Mouse (Mus musculus) A20 (cell line): ENCODE data around the gene Defb45.
A peak's percentile ranks its signal among the peaks of the same experiment; 100 is the strongest.

Source experiments
- DNase-seq: peaks from one replicate; pipeline ENCODE4 v3.0.0-alpha.2; 2011; ENCODE audit warnings: low read depth, low spot score

Gene Defb45

DNA sequence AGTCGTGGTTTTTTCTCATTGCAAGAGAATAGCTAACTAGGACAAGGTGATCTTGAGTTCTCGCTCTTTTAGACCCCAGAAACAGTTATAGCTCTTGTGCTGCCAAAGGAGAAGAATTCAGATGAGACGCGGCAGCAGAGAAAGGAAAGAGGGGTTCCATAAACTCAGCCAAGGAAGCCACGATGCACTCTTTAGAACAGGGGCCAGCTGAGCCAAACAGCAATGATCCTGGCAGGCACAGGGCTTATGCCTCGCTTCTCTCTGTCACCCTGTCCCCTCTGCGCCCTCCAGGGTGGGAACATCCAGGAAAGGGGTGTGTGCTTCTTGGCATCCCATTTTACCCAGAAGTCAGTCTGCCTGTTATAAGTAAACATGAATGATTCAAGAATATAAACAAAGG is at the start of gene Defb45:
Gene Defb45, minus strand, starts transcription at position 101 of the 400 bp plus-strand sequence.
- DNase-seq = no peak

DNA sequence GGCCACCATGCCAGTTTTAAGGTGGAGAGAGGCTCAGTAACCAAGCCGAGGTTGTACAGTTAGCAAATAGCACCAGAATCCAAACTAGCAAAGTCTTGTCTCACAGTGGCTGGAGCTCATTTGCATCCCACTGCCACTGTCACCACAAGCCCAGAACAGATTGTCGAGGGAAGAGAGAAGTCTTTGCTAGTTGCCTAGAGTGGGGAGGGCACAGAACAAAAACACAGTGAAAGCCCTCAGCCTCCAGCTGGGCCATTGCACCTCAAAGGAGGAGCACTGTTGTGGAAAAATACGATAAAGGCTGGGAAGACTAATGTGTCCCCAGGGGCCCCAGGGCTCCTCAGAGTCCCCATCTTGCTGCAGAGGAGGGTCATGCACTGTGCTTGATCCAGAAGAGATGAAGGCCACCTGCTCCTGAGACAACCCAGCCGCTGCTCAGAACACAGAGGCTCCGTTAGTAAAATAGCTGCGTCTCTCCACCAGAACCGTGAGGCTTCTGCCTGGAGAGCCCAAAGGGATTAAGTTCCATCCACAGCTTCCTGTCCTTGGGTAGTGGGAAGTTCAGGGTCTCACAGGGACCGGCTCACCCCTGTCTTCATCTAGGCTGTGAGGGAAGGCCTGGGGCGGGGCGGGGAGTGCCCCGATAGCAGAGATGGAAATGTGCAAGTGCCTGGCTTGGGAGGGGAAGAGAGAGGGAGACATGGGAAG is 40.4 kb upstream of the Defb45 start:
- no peak for DNase-seq

- no peak for DNase-seq
Measured at GRCm38 (mm10) chr2:152638865-152639264, 39.7 kb upstream of the Defb45 start.

DNA sequence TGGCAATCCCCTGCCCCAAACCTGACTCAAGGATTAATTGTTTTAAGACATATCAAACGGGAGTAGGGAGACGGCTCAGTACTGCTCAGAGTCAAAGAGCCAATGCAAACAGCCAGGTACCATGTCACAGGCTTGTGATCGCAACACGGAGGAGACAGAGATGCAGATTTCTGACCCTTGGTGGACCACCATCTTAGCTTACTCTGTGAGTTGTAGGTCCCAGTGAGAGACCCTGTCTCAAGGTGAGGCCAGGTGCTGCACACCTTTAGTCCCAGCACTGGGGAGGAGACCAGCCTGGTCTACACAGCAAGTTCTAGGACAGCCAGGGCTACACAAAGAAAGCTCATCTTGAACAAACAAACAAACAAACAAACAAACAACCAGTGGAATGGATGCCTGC is 38.2 kb upstream of the Defb45 start:
- DNase-seq = no peak

GRCm38 (mm10) chr2:152637006-152637322 is 37.8 kb upstream of the Defb45 start:
- no peak for DNase-seq

DNA sequence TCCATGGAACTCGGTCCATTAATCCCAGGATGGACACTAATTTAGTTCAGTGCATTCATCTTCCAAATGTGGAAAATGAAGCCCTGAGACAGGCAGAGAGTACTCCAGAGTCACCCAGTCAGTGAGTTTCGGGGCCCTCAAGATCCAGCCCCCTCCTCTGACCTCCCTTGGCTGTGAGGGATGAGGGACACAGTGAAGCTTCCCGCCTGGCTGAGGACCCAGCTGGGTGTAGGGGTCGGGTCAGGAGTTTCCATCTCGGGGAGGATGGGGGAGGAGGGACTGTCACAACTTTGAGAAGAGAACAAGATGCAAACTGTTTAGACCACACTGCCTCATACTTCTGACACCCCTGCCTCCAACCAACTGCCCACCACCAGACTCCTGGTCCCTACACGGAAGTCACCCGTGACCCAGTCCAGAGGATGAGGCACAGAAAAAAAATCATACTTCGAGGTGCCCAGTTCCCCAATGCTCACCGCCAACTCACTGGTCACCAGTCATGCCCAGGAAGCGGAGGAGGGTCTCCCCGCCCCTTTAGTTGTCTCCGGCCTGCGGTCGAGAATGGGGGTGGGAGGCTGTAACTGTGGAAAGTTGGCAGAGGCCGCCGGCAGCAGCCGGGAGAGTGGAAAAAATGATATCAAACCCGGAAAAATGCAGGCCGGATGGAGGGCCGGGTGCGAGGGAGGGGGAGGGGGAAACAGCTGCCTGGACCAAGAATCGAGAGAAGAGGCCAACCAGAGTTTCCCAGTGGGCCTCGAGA is 37.2 kb upstream of the Defb45 start:
- no peak for DNase-seq

DNA sequence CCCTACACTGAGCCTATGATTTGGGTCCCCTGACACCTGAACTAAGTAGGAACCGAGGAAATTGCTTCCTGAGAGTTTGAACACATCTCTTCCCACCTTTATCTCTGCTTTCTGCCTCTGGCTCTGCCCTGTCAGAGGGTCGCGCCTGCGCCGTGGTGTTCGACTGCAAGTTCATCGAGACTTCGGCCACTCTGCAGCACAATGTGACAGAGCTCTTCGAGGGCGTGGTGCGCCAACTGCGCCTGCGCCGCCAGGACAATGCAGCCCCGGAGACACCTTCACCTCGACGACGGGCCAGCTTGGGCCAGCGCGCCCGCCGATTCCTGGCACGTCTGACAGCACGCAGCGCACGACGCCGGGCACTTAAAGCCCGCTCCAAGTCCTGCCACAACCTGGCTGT is 35.1 kb upstream of the Defb45 start:
- DNase-seq = no peak

DNA sequence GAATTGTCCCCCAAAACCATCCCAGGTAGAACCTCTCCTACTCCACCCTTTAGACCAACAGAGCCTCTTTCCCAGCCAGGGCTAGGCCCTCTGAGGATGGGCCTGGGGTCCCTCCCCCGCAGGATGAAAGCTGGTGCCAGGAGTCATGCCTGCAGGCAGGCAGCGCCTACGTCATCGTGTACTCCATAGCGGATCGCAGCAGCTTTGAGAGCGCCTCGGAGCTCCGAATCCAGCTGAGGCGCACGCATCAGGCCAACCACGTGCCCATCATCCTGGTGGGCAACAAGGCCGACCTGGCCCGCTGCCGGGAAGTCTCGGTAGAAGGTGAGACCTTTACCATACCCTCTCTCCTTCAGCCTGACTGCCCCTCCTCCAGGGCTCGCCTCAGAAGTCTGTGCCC is 34.1 kb upstream of the Defb45 start:
- DNase-seq = no peak

DNA sequence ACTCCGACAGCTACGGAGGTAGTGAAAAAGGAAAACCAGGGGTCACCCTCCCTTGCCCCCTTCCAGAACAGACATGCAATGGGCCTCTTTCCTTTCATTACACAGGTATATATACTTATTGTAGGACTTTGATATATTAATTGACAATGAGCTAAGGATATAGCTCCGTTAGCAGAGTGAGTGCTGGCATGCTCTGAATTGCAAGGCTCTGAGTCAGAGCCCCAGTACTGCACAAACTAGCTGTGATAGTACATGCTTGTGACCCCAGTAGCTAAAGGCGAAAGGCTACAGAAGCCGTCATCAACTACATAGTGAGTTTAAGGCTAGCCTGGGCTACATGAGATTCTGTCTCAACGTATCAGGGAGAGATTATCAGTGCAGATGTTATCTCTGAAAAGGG is 30.7 kb upstream of the Defb45 start:
- no peak for DNase-seq

DNA sequence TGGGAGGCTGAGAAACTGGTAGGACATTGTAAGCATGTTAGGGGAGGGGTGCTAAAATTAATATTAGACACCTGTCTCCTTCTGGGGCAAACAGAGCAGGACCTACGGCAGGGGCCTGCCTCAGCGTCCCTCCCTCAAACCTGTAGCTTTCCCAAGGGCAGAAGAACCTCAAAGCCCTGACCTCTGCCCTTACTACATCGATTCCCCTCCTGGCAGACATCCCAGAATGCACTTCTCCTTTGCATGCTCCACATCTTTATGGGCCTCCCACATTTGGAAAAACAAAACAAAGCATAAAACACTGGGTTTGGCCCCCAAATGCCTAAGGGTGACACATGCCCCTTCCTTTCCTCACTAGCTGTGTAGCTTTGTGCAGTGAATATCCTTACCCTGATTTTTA is 30.0 kb upstream of the Defb45 start:
- DNase-seq = no peak

DNA sequence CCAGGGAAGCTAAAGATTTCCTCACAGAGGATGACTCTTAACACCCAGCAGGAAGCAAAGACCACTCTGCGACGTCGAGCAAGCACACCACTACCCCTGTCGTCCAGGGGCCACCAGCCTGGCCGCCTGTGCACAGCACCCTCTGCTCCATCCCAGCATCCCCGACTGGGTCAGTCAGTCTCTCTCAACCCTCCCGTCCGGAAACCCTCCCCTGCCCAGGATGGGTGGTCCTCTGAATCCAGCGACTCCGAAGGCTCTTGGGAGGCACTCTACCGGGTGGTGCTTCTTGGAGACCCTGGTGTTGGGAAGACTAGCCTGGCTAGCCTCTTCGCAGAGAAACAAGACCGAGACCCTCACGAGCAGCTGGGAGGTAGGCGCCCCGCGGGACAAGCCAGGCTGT is 28.9 kb upstream of the Defb45 start:
- DNase-seq = no peak

DNA sequence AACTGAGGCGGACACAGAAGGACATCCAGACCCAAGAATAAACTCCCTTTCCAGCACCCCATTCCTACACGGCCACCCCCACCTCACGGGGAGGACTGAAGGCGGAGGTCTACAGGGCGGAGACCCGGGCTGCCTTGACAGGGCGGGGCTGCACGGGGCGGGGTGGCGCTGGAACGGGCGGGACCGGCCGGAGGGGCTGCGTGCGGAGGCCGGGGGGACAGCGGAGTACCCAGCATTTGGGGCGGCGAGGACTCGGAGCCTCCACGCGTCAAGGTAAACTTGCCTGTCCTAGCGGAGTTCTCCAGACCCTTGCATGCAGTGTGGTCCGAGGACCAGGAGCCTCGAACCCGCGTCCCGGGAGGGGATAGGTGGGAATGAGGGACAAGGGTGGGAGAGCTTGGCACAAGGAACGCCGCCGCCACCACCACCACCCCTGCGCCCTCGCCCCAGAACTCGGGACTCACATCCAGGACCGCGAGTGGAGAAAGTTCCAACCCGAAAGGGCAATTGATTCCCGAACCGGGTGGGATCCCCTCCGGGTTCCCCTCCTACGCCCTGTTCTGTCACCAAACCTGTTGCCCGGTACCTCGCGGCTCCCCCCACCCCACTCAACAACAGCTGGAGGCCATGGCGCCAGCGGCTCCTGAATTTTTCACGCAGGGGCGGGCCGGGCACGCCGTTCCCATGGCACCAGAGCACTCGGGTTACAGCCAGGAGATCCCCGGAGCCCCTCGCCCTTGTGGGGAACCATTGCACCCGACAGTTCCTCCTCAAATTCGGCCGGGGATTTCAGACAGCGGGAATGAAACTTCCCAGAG is 27.8 kb upstream of the Defb45 start, which contains the start of gene Rem1:
Gene Rem1, plus strand, starts transcription at position 178 of the 818 bp plus-strand sequence.
- DNase-seq = no peak

DNA sequence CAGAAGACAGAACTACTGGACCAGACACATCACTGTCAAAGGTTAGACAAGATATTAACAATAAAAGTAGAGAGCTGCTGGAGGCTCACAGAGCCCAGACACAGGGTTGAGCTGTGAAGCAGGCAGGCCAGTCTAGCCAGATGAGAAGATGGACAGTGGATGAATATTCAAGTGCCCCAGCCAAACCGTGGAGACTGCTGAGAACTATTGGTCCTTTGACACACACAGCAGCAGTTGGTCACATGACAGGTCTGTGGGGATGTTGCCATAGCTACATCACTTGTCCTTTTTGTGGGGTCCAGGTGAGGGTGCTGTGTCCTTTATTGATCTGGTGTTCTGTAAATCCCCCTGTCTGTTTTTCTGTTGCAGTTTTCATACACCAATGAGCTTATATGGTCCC is 26.1 kb upstream of the Defb45 start:
- DNase-seq = no peak

- no peak for DNase-seq
Measured at GRCm38 (mm10) chr2:152624566-152624965, 25.4 kb upstream of the Defb45 start.

- DNase-seq = no peak
Measured at GRCm38 (mm10) chr2:152622953-152623352, 23.8 kb upstream of the Defb45 start, which contains the start of gene Defb25. TSS of gene Defb25 (minus strand) at chr2:152623053.

DNA sequence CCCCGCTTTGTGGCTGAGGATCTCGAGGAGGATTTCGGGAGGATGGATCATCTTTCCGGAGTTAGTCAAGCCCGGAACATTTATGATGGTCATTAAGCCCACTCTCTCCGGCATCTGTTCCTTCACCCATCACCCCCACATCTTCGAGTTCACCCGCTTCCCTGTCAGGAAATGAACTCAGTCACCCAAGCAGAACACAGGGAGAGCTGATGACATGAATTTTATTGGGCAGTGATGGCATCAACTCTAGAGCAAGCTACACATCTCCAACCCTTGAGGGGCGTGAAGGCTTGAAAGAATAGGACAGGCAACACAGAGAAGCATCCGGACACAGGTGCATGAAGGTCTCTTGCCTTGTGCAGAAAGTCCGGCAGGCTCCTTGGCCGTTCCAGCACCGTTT is 23.0 kb upstream of the Defb45 start:
- DNase-seq = no peak

- DNase-seq = no peak
Measured at GRCm38 (mm10) chr2:152620367-152621134, 21.4 kb upstream of the Defb45 start.

GRCm38 (mm10) chr2:152617374-152617773 is 18.2 kb upstream of the Defb45 start:
- peak; percentile 50 for DNase-seq

- DNase-seq = no peak
Measured at GRCm38 (mm10) chr2:152616470-152616869, 17.3 kb upstream of the Defb45 start.

DNA sequence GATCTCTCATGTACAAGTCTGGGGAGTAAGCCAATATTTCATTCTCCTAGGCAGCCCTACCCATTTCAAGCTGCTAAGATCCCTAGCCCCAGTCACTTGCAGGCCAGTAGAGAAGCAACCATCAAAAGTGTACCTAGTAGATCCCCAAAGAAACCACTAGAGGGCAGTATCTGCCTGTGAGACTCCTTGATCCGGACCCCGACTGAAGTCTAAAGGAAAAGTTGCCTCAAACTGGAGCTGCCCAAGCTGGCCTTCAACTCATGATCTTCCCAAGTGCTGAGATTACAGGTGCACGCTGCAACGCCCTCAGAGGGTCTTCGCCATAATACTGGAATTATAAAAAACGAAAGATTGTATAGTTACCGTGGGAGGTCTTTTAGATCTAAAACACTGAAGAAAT is 16.4 kb upstream of the Defb45 start:
- DNase-seq = peak; percentile 65

- DNase-seq = no peak
Measured at GRCm38 (mm10) chr2:152612193-152612592, 13.0 kb upstream of the Defb45 start.

GRCm38 (mm10) chr2:152608719-152609118 is 9.5 kb upstream of the Defb45 start:
- no peak for DNase-seq
